Mouse (Mus musculus) retina, postnatal 7 days (tissue): ENCODE measurements around the gene Abcb10.
"Not testable (repeated sequence)": the region's sequence is repeated elsewhere in the genome, so short reads cannot be mapped to it uniquely, and the experiment has no call there.

Experiments
- DNase-seq: peaks from one replicate; pipeline ENCODE4 v3.0.0-alpha.2; 2012; ENCODE audit warnings: low read depth, low spot score

Gene Abcb10

GRCm38 (mm10) chr8:123982826-123983400, at the start of gene Abcb10:
TSS of gene Abcb10 (minus strand) at chr8:123983122.
- peak; percentile 87 for DNase-seq

GRCm38 (mm10) chr8:124027831-124028230, 44.9 kb upstream of the Abcb10 start:
- no peak for DNase-seq

- DNase-seq = not testable (repeated sequence)
These were observed 43.3 kb upstream of the Abcb10 start for GRCm38 (mm10) chr8:124026265-124026664.

- peak; percentile 79 for DNase-seq
These were observed 38.6 kb upstream of the Abcb10 start, which contains the start of the genes Taf5l and Urb2 for GRCm38 (mm10) chr8:124021237-124022227. TSS of gene Taf5l (minus strand) at chr8:124021397. TSS of gene Urb2 (plus strand) at chr8:124021508.

GRCm38 (mm10) chr8:124020439-124021236, 37.7 kb upstream of the Abcb10 start:
- DNase-seq = peak; percentile 66

GRCm38 (mm10) chr8:124019782-124020181, 36.9 kb upstream of the Abcb10 start:
- DNase-seq = no peak

- DNase-seq = no peak
These were observed 31.8 kb upstream of the Abcb10 start for GRCm38 (mm10) chr8:124014751-124015150.

GRCm38 (mm10) chr8:124014299-124014698, 31.4 kb upstream of the Abcb10 start:
- DNase-seq = not testable (repeated sequence)

GRCm38 (mm10) chr8:124011989-124012586, 29.2 kb upstream of the Abcb10 start:
- DNase-seq = no peak

- no peak for DNase-seq
These were observed 28.7 kb upstream of the Abcb10 start for GRCm38 (mm10) chr8:124011580-124011979.

- DNase-seq = no peak
These were observed 24.9 kb upstream of the Abcb10 start for GRCm38 (mm10) chr8:124007829-124008228.

- no peak for DNase-seq
These were observed 19.7 kb upstream of the Abcb10 start for GRCm38 (mm10) chr8:124002546-124003108.

- no peak for DNase-seq
These were observed 16.6 kb upstream of the Abcb10 start for GRCm38 (mm10) chr8:123999568-123999967.

- DNase-seq = no peak
These were observed 11.1 kb upstream of the Abcb10 start for GRCm38 (mm10) chr8:123993997-123994396.

- no peak for DNase-seq
These were observed 10.7 kb upstream of the Abcb10 start for GRCm38 (mm10) chr8:123993597-123993996.

- DNase-seq = no peak
These were observed 9.7 kb upstream of the Abcb10 start for GRCm38 (mm10) chr8:123992587-123992986.

GRCm38 (mm10) chr8:123990277-123991049, 7.5 kb upstream of the Abcb10 start:
- no peak for DNase-seq

- no peak for DNase-seq
These were observed 6.2 kb upstream of the Abcb10 start for GRCm38 (mm10) chr8:123989128-123989527.

- DNase-seq = no peak
These were observed 5.7 kb upstream of the Abcb10 start for GRCm38 (mm10) chr8:123988605-123989038.

- no peak for DNase-seq
These were observed 580 bp downstream of the Abcb10 start for GRCm38 (mm10) chr8:123982291-123982793.
